Comparison of ENCODE assay signal across 19 mouse cellular contexts in genomic region chr1:132781607-132782445, GRCm38 (mm10). TPM values are rescaled to one million over a fixed set of nuclear protein-coding genes. Genes with fewer than 3 reads are reported as not detected.
DNase-seq lines count a peak whose midpoint lies in the region; ATAC-seq lines count a peak whose summit lies in the region.
"Had no signal": no experiment of that assay in that cellular context is flagged by ENCODE, and none has a peak within 500 bp of the region (broad histone marks: within the 10 kb centered on the region; RNA-seq: fewer than 3 reads in every experiment).

No protein-coding gene starts in this region.

- no peak overlapping the region for H3K4me2 ChIP-seq in heart, embryonic 12.5 days
- no peak overlapping the region for H3K4me2 ChIP-seq in forebrain, embryonic 14.5 days (ENCODE audit: low read length)
- no peak overlapping the region for H3K4me2 ChIP-seq in midbrain, embryonic 14.5 days (ENCODE audit: low read length)
- H3K4me2 ChIP-seq: limb, embryonic 15.5 days; liver, embryonic 15.5 days had no signal

- no peaks in the 10 kb centered on the region for H3K27me3 ChIP-seq in heart, embryonic 10.5 days (ENCODE audit: insufficient read depth, poor library complexity, severe bottlenecking)
- H3K27me3 ChIP-seq in heart, embryonic 12.5 days (replicated peaks): no peaks in the 10 kb centered on the region
- no peaks in the 10 kb centered on the region for H3K27me3 ChIP-seq in forebrain, embryonic 14.5 days (replicated peaks; ENCODE audit: control insufficient read depth, insufficient read depth, low read length)
- no peaks in the 10 kb centered on the region for H3K27me3 ChIP-seq in midbrain, embryonic 14.5 days (ENCODE audit: control insufficient read depth, insufficient read depth, low read length)
- H3K27me3 ChIP-seq: liver, embryonic 15.5 days had no signal

- H3K36me3 ChIP-seq in heart, embryonic 10.5 days: no peaks in the 10 kb centered on the region
- no peaks in the 10 kb centered on the region for H3K36me3 ChIP-seq in heart, embryonic 12.5 days
- no peaks in the 10 kb centered on the region for H3K36me3 ChIP-seq in forebrain, embryonic 14.5 days (ENCODE audit: control insufficient read depth, insufficient read depth, low read length)
- no peaks in the 10 kb centered on the region for H3K36me3 ChIP-seq in midbrain, embryonic 14.5 days (ENCODE audit: control insufficient read depth, insufficient read depth, low read length)
- H3K36me3 ChIP-seq: limb, embryonic 15.5 days; liver, embryonic 15.5 days had no signal

- no peak for ATAC-seq in heart, embryonic 12.5 days (ENCODE audit: insufficient number of reproducible peaks, low FRiP score)
- ATAC-seq in forebrain, embryonic 14.5 days: peak; percentile 15; the same call in 1 of the 2 replicates
- ATAC-seq in midbrain, embryonic 14.5 days (ENCODE audit: low FRiP score, low TSS enrichment): no peak
- ATAC-seq: lung, postnatal 0 days had no signal

- peak; percentile 51 for DNase-seq in heart, embryonic 10.5 days (ENCODE audit: low spot score)
- DNase-seq in ES-CJ7 (ENCODE audit: low read depth, low spot score): peak; percentile 18
- DNase-seq in forebrain, embryonic 14.5 days (ENCODE audit: low spot score): peak; percentile 48
- peak; percentile 49 for DNase-seq in midbrain, embryonic 14.5 days
- no peak for DNase-seq in gastrocnemius, postnatal 14 days
- no peak for DNase-seq in spleen, adult 12 weeks (ENCODE audit: low spot score)
- DNase-seq in natural killer cell, adult 2 months (ENCODE audit: low spot score in 2 of 2): no peak
- DNase-seq: cerebellum, adult 9-11 months; gastrocnemius, postnatal 36 days; heart, postnatal 10 days; layer of hippocampus, postnatal 36 days; right cerebral cortex, postnatal 14 days had no signal

- no peak overlapping the region for H3K4me3 ChIP-seq in heart, embryonic 10.5 days
- no peak overlapping the region for H3K4me3 ChIP-seq in heart, embryonic 12.5 days
- H3K4me3 ChIP-seq in forebrain, embryonic 14.5 days (ENCODE audit: low read depth, low read length): no peak overlapping the region
- no peak overlapping the region for H3K4me3 ChIP-seq in midbrain, embryonic 14.5 days (replicated peaks; ENCODE audit: low read depth, low read length)
- H3K4me3 ChIP-seq: layer of hippocampus, adult 2 months; limb, embryonic 15.5 days; liver, embryonic 15.5 days had no signal

- WGBS in heart, embryonic 10.5 days: 67% methylated on average over 13 of the region's 13 CpGs
- 72% methylated on average over 13 of the region's 13 CpGs for WGBS in heart, embryonic 12.5 days
- WGBS in forebrain, embryonic 14.5 days: 66% methylated on average over 11 of the region's 13 CpGs
- WGBS in midbrain, embryonic 14.5 days: 50% methylated on average over 13 of the region's 13 CpGs

- intact Hi-C loops in gastrocnemius, postnatal 14 days (cut with DNase I; ENCODE audit: low total_unique reads): no loop called here

- no peak overlapping the region for H3K27ac ChIP-seq in heart, embryonic 10.5 days
- no peak overlapping the region for H3K27ac ChIP-seq in heart, embryonic 12.5 days (ENCODE audit: poor library complexity, severe bottlenecking)
- H3K27ac ChIP-seq in forebrain, embryonic 14.5 days (ENCODE audit: low read depth, low read length): peak overlapping the region; percentile 52; the same call in 1 of the 2 replicates
- H3K27ac ChIP-seq in midbrain, embryonic 14.5 days (replicated peaks; ENCODE audit: low read depth, low read length): 0 out of 2 replicates have a peak overlapping the region, but pooled peaks have one; percentile 38
- H3K27ac ChIP-seq: layer of hippocampus, adult 2 months; limb, embryonic 15.5 days; liver, embryonic 15.5 days had no signal

- H3K9me3 ChIP-seq in heart, embryonic 10.5 days: no peaks in the 10 kb centered on the region
- no peaks in the 10 kb centered on the region for H3K9me3 ChIP-seq in heart, embryonic 12.5 days (replicated peaks)
- no peaks in the 10 kb centered on the region for H3K9me3 ChIP-seq in forebrain, embryonic 14.5 days (replicated peaks; ENCODE audit: control insufficient read depth, low read length)
- H3K9me3 ChIP-seq in midbrain, embryonic 14.5 days (ENCODE audit: control insufficient read depth, low read length): no peaks in the 10 kb centered on the region
- H3K9me3 ChIP-seq: limb, embryonic 15.5 days; liver, embryonic 15.5 days had no signal

- 0 out of 2 replicates have a peak, but pooled peaks cover 2% of the 10 kb centered on the region for H3K4me1 ChIP-seq in heart, embryonic 10.5 days
- H3K4me1 ChIP-seq in heart, embryonic 12.5 days (replicated peaks): peaks cover 3% of the 10 kb centered on the region
- no peaks in the 10 kb centered on the region for H3K4me1 ChIP-seq in forebrain, embryonic 14.5 days (ENCODE audit: control insufficient read depth, insufficient read depth, low read length)
- peaks cover 2% of the 10 kb centered on the region; the same call in 1 of the 2 replicates for H3K4me1 ChIP-seq in midbrain, embryonic 14.5 days (ENCODE audit: control insufficient read depth, insufficient read depth, low read length)
- H3K4me1 ChIP-seq: liver, embryonic 15.5 days had no signal

- H3K9ac ChIP-seq in heart, embryonic 12.5 days: no peak overlapping the region
- H3K9ac ChIP-seq in forebrain, embryonic 14.5 days (ENCODE audit: low read length): no peak overlapping the region
- no peak overlapping the region for H3K9ac ChIP-seq in midbrain, embryonic 14.5 days (replicated peaks; ENCODE audit: low read length)
- H3K9ac ChIP-seq: limb, embryonic 15.5 days; liver, embryonic 15.5 days had no signal

RNA-seq across cellular contexts. Expression of gene Nfasc, which starts 40.2 kb away (rescaled TPM):
- 0.22 and 0.84 TPM in 2 replicates for polyA plus RNA-seq in heart, embryonic 10.5 days (2016; fragmentation: Nextera tagmentation; extraction: Ambion mirVana)
- 0.18 and 0.46 TPM in 2 replicates for polyA plus RNA-seq in heart, embryonic 12.5 days (2016; fragmentation: Nextera tagmentation; extraction: Ambion mirVana)
- polyA plus RNA-seq in forebrain, embryonic 14.5 days (2014; fragmentation: Nextera tagmentation; extraction: Ambion mirVana): 26.9 and 40.3 TPM in 2 replicates
- polyA plus RNA-seq in midbrain, embryonic 14.5 days (2014; fragmentation: Nextera tagmentation; extraction: Ambion mirVana): 37.8 and 48.6 TPM in 2 replicates
- total RNA-seq in gastrocnemius, postnatal 14 days (2021): 1 to 10 TPM in 1 of 2 experiments, under 1 TPM in 1; 0.64 to 2.4 TPM
- total RNA-seq: CH12.LX; monocyte, adult 5-6 weeks had no signal

Comparison
In these comparisons a context has a peak if more than half of its experiments do, and no peak if none do; other contexts are left out.
1. DNase-seq: peak in heart, embryonic 10.5 days (single experiment), ES-CJ7 (single experiment), forebrain, embryonic 14.5 days (single experiment) and midbrain, embryonic 14.5 days (single experiment); none in gastrocnemius, postnatal 14 days (single experiment), spleen, adult 12 weeks (single experiment) and natural killer cell, adult 2 months (0 of 2).
2. H3K27ac ChIP-seq: peak in forebrain, embryonic 14.5 days (single experiment) and midbrain, embryonic 14.5 days (single experiment); none in heart, embryonic 10.5 days (single experiment) and heart, embryonic 12.5 days (single experiment).
3. RNA of gene Nfasc, which starts 40.2 kb away (polyA plus RNA-seq): 37.8 to 48.6 TPM in midbrain, embryonic 14.5 days and 26.9 to 40.3 TPM in forebrain, embryonic 14.5 days; 0.22 to 0.84 TPM in heart, embryonic 10.5 days and 0.18 to 0.46 TPM in heart, embryonic 12.5 days; every median in the first group is over 10 times any median in the second.